Mouse (Mus musculus) adrenal gland, postnatal 25 days (tissue): Measurements from ENCODE around the gene Babam1. TPM values are rescaled to one million over a fixed set of nuclear protein-coding genes. Genes with fewer than 3 reads are reported as not detected.
A peak's percentile ranks its signal among the peaks of the same experiment; 100 is the strongest.

ENCODE experiments used
- DNase-seq: peaks from one replicate; pipeline ENCODE4 v3.0.0; 2021; ENCODE audit warnings: mixed read lengths
- total RNA-seq: library from RNA; stranded (reverse); gene quantifications from 2 replicates; pipeline ENCODE4 v1.2.3, GENCODE M21; 2021

Gene Babam1
- total RNA-seq, 1 experiment from 2014 or later = 116 TPM

DNA sequence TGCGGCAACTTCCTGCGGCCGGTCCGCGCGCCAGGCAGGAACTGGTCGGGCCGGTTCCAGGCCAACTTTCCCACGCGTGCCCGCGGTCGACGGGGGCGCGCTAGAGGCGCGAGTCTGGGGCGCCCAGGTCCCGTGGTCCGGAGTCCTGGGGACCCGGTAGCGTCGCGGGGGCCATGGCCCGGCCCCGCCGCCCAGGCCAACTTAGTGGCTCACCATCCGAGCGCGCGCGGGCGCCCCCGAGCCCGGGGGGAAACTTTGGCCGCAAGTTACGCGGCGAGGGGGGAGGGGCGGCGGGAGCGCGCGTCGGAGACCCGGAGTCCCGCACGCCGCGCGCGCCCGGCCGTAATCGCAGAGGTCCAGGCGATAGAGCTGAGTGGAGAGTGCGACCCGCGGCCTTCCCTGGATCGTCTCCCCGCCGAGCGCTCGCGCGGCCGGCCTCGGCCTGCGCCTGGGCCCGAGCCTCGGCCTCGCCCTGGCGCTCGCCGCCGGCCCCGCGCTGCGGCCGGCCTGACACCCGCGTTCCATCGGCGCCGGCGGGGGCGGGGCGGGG, 15.2 kb upstream of the Babam1 start, which contains the start of gene Nr2f6:
Gene Nr2f6 (minus strand): TSS at position 540 of the 550 bp plus-strand sequence.
- DNase-seq = peak; percentile 69

DNA sequence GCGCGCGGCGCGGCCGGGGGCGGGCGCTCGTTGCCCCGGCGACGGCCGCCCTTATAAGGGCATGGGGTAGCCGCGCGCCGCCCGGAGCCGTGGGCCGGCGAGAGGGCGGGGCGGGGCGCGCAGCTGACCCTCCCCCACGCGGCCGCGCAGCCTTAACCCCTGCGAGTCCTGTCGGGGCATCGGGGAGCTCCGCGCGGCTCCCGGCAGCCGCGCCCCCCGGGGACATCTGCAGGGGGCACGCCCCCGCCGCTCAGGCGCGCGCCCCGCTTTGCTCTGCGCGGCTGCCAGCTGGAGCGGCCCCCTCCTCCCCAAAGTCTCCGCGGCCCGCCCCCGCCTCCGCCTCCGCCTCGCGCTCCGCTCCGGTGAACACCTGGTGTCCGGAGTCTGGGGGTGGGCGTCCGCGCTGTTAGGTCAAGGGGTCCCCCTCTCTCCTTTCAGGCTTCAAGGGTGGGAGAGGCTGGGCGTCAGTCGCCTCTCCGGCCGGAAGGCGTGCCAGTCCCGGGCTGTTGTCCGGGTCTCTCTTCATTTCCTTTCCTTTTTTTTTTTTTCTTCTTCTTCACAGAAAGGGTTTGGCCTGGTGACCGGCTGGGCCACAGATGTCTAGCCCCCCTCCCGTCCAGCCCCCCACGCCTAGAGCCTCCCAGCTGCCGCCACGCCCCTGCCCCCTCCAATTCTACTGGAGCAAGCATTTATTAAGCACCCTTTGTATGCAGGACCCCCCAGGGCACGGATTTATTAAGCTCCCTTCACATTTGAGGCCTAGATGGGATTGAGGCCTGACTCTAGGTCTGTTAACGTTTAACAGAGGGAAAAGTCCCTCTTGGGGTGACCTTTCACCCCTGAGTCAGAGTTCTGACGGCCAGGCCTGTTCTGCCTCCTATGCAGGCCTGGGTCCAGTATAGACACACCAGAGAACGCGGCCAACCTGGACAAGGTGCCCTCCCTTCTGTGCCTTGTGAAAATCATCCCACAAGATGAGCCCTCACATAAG, 14.4 kb upstream of the Babam1 start:
- DNase-seq = peak; percentile 92

DNA sequence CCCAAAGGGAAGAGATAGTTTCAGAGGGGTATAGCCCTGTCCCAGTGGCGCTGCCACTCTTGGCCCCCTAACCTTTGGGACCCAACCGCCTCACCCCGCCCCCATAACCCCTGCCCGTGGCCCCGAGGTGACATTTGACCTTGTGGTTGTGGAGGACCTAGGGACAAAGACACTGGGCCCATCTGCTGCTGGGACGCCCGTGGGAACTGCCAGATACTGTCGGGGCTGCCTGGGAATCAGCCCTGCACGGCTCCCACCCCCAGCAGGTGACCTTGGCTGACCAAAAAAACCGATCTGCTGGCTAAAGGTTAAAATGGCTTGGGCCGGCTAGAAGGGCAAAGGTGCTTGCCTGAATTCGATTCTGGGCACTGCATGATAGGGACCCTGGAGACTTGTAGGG, 13.3 kb upstream of the Babam1 start:
- DNase-seq = peak; percentile 25

DNA sequence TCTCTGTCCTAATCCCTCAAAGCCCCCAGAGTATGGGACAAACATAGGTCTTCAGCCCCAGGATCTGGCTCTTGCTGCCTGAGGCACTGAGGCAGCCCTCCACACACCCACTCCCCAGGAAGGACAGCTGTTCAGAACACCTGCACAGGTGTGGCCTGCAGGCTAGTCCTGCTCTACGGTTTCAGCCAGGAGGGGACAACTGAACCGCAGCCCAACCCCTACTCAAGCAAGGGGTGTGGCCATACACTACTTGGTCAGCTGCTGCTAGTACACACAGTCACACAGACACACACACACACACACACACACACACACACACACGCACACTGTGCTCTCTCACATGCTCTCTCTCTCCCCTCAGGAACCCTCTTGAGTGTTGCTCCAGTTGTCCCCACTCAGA, 12.8 kb upstream of the Babam1 start:
- DNase-seq = no peak

DNA sequence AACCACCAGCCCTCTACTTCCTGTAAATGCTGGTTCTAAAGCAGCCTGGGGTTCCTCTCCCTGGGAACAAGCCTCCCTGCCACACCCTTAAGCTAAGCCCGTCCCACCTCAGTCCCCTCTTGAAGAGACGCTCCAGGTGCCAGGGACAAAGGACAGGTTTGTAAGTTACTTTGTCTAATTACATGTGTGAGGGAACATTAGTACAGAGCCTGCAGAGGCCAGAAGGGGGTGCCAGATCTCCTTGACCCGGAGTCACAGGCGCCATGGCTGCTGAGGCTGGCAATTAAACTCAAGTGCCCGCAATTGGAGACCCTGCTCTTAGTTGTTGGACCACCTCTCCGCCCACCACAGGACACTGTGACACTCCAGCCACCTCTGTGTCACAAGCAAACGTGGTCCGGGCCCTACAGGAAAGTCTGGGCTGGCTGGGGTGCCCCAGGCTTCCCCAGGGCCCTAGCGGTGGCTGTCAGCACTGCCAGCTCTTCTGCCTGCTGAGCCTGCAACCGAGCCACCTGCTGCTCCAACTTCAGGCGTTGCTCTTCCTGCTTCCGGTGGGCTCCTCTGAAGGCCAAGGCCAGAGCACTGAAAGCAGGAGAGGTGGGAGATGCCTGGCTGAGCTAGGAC, 11.3 kb upstream of the Babam1 start:
- DNase-seq = no peak

DNA sequence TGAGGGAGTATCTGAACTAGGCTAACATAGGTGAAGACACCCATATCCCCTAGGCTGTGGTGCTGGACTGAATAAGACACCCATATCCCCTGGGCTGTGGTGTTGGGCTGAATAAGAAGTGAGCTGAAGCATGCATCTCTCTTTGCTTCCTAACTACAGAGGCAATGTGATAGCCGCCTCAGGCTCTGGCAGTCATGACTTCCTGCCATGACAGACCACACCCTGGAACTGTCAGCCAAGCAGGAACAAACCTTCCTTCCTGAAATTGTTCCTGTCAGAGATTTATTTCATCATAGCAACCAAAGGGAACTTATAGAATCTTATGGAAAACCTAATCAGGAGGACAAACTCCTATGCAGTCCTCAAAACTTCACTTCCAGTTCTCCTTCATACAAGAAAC, 8.4 kb upstream of the Babam1 start:
- no peak for DNase-seq

DNA sequence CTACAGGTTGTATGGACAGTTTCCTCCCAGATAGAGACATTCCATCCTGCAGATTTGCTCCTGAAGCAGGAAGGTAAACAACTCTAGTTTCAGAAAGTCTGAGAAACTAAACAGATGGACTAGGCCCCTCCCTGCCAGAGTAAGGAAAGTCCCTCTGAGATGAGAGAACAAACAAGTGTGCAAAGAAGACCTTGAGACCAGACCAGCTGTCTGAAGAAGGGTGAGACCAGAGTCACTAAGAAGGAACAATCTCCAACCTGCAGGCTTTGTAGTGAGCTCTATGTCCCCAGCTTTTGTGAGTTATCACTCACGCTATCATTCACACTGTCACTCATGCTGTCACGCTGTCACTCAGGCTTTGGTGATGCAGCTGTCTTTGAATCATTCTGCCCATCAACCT, 5.0 kb upstream of the Babam1 start:
- DNase-seq = no peak

DNA sequence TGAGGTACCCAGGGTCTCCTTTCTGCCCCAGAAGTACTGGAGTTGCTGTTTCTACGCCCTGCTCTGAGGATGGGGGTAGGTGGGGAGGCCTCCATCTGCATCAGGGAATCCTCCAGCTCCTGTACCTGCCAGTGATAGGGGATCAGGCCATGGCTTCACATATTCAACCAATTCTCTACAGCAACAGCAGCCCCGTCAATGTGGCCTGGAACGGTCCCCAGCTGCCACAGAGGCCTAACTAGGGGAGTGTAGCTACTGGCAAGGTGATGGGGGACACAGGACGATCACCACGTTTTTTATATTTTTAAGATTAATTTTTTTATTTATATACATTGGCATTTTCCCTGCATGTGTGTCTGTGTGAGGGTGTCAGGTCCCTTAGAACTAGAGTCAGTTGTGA, 4.3 kb upstream of the Babam1 start:
- no peak for DNase-seq

DNA sequence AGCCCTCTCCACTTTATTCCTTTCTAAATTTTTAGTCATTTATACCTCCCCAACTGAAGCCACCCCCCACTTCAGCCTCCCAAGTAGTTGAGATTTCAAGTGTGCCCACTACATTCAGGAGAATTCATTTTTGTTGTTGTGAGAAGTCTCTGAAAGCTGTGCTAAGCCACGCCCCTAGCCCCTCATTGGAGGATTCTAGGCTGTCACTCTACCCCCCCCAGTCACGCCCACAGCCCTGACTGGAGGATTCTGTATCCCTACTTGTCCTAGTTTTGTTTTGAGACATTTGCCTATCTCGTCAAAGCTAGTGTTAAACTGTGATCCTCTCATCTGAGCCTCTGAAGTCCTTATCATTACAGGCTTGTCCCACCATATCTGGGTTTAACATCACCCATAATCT, 3.8 kb upstream of the Babam1 start:
- DNase-seq = peak; percentile 40

DNA sequence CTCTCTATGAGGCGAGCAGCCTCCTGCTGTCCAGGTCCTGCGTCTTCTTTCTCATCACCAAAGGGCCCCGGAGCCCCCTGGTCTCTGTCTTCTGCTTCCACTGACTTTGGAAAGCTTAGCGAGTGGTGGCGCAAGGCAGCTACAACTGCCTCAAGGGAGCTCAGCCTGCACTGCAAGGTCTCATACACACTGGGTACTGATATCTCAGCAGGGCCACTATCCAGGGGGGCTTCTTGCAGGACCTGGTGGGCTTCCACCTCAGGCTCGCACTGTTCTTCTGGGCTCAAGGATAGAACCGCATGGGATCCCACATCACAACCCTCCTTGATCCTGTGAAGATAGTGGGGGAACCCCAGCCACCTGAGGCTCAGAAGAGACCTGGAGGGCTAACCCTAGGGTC, 2.2 kb upstream of the Babam1 start:
- DNase-seq = no peak

DNA sequence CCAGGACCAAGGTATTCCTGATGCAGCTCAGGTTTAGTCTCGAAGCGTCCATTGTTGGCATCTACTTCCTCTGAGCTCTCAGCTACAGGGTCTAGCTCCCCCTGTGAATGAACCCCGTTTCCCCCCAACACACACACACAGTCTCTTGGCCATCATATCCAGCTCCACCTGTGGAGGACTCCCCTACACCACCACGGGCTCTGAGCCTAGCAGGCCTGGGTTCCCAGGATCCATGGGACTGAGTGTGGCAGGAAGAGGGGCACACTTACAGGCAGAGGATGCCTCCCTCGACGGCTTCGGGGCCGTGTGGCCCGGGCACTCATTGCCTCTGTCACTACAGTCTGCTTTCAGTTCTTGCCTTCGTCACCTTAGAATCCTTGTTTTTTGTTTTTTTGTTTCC, 1.6 kb upstream of the Babam1 start:
- DNase-seq = no peak

DNA sequence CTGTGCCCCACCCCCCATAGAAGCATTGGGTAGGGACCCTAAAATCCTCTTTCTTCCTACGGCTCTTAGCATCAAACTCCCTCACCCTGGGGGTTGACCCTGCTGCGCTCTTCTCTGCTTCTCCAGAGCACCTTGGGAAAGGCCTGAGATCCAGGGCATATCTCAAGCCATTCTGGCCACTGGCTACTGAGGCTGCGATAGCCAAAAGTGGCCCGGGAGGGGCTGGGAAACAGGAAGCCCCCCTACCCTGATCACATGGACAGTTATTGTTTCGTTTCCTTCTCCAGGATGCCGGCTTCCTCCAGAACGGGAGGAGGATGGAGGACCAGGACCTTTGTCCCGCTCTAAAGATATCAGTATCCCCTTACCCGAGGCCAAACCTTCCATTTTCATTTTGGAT, 1.0 kb upstream of the Babam1 start, which contains the start of gene Ushbp1:
Gene Ushbp1 (minus strand): TSS at position 174 of the 400 bp plus-strand sequence.
- DNase-seq = no peak

DNA sequence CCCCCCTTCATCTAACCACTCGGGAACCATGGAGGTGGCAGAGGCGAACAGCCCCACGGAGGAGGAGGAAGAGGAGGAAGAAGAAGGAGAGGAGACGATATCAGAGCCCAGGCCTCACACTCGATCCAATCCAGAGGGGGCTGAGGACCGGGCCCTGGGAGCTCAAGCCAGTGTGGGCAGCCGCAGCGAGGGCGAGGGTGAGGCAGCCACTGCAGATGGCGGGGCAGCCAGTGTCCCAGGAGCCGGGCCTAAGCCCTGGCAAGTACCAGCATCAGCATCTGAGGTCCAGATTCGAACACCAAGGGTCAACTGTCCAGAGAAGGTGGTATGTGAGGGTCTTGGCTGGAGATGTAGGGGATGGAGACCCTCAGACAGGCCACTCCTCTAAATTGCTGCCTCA, 1.0 kb downstream of the Babam1 start:
- DNase-seq = no peak

DNA sequence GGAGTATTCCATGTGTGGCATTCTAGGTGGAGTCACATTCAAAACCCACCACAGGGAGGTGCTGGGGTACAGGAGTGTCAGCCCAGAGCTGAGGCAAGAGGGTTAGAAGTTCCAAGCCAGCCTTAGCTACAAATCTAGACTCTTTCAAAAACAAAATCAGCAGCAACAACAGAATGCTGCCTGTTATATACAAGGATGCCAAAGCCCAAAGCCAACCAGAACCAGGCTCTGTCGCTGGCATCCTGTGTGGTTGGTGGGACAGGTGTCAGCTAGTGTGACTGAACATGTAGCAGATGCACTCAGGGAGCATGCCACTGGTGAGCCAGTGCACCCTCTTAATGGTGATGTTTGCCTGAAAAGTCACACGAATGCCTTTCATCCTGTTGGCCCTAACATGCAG, 4.2 kb downstream of the Babam1 start:
- DNase-seq = no peak

DNA sequence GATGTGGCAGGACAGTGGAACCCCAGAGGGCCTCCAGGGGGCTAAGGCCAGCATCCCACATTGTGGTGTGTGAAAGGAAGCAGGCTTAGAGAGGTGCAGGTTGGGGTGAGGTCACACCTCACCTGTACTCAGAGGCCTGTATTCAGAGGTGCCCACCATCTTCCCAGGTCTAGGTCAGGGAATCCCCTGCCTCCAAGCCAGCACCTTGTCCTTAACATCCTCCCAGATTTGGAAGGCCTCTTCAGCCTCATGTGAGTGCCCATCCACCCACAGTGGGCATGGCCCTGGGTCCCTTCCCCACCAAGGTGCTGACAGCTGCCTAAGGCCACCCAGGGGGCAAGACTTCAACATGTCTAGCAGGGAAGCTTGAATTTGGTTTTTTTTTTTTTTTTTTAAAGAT, 4.8 kb downstream of the Babam1 start:
- no peak for DNase-seq

DNA sequence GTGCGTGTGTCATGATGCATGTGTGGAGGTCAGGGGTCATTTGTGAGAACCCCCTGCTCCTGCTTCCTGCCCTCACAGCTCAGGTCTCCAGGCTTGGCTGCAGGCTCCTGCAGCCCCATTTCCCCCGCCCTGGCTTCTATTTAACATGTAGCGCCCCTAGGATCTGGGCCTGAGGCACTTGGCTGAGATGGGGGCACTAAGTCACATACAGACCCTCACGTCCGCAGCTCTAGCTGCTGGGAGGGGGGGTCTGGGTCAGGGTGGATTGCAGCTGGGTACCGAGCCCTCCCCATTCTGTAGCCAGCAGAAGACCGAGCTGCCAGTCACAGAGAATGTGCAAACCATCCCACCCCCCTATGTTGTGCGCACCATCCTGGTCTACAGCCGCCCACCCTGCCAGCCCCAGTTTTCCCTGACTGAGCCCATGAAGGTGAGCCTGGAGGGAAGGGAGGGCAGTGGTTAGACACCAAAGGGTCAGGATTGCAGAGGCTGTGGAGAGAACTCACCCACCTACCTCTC, 5.8 kb downstream of the Babam1 start:
- no peak for DNase-seq

DNA sequence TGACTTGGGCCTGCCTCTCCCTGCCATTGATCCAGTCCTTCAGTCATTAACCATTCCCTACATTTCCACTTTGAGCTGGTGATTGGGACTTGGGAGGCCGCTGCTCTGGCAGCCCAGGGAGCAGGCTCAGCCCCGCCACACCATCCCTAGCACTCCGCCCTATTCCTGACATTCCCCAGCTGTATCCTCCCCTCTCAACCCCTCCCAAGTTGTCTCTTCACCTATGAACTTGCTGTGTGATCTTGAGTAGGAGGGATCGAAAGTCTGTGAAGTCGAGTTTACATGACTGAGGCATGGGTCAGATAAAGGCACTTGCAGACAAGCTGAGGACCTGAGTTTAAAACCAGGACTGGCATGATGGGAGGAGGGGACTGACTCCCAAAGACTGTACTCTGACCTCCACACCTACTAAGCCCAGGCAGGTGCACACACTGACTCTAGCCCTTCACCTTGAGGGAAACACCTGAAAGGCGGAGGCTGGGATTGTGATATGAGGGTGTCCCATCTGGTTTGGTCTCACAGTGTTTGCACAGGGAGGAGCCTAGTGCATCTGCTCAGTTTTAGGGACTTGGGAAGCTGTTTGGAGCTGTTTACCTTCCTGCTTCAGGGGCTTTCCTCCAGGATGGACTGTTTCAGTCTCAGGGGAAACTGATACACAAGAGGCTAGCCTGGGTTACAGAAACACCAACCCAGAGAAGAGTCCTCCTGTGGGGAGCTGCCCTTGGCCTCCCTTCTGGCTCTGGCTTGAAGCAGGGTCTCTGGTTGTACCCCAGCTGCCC, 6.6 kb downstream of the Babam1 start:
- no peak for DNase-seq

DNA sequence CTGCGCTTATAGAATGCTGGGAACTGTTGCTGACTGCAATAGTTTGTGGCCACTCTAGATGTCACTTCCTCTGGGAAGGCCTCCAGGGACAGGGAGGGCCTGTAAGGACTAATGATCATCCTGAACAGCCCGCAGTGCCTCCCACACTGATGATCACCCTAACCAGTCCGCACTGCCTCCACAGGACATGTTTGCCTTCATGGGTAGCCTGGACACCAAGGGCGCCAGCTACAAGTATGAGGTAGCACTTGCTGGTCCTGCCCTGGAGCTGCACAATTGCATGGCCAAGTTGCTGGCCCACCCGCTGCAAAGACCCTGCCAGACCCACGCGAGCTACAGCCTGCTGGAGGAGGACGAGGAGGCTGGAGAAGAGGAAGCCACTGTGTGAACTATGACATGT, 7.3 kb downstream of the Babam1 start:
- DNase-seq = no peak

DNA sequence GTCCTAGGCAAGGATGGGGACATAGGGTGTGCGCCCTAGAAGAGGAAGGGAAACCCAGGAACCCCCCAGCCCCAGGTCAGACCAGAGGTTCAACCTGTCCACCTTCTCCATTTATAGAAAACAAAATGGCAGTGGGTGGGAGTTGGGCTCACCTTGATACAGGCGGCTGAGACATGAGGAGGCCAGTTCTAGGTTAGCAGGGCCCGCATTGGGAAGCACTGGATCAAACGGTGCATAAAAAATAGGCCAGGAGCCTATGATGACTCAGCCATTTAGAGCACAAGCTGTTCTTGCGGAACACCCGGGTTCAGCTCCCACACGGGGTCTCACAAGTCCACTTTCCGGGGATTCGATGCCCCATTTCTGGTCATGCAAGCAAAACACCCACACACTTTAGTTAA, 8.3 kb downstream of the Babam1 start:
- no peak for DNase-seq

DNA sequence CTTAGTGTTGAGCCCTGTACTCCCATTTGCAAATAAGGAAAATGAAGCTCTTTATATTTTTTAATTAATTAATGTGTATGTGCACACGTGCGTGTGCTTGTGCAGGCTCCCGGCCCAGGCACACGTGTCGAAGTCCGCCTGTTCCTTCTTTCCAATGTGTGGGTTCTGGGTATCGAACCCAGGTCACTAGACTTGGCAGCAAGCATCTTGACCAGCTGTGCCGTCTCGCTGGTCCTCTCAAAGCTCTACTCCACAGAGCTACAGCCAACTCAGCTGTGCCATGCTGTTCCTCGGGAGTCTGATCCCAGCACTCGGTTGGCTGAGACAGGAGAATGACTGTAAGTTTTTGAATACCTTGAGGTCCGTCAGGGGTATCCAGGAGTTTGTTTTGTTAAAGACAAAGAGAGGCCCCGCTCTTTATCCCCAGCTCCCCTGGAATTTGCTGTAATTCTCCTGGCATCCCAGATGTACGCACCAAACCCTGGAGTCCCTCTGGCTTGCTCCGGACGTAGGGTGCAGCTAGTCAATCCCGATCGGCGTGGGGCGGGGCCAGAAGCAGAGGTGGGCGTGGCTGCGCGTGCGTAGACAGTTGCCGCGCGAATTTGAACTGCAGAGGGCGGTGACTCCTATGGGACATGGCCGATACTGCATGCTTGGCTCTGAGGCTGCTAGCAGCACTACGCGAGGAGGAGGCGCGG, 8.9 kb downstream of the Babam1 start, which contains the start of gene Ankle1:
Gene Ankle1 (plus strand): TSS at position 610 of the 698 bp plus-strand sequence.
- peak; percentile 97 for DNase-seq
